Mouse (Mus musculus): ENCODE results near the gene Adarb1. TPM values are rescaled to one million over a fixed set of nuclear protein-coding genes. Genes with fewer than 3 reads are reported as not detected.

Gene Adarb1
- polyA plus RNA-seq, 1 experiment from 2014 or later, result 19.8 TPM

DNA sequence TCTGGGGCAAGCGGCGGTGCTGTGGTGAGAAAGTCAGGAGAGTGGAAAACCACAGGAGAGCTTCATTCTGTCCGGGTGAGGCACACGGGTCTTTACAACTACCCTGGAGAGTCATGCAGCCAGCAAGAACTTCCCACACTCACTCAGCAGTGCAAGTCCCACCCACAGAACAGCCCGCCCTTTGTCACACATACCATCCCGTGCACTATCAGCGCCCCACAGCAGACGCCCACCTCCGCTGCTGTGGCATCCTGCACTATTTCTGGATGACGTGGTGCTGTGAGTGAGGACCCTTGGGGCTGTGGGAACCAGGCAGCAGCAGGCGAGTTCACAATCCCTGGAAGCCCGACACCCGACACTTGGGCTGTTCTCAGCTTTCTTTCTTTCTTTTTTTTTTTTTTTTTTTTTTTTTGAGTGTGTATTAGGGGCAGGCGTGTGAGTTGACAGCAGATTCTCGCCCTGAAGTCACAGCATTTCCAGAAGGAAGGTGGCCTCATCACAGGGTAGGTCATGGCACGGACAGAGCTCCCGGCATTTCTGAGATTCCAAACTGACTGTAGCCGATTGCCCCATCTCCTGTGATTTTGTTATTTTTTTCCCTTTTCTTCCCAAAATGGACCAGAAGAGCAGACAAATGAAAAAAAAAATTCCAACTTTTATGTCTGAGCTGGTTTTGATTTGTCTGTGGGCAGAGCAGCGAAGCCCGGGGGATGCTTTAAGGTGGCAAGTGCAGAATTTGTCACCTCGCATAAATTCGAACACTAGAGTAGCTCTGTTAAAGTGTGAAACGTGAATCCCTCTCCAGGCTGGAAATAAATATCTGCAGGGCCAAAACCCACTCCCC is 31.5 kb upstream of the Adarb1 start:
- peaks cover 5% of the 10 kb centered on the region for H3K4me1 ChIP-seq
- 49% methylated on average over 23 of the region's 23 CpGs for WGBS
- no peaks in the 10 kb centered on the region for H3K27me3 ChIP-seq (replicated peaks)
- no peaks in the 10 kb centered on the region for H3K36me3 ChIP-seq
- ATAC-seq (ENCODE audit: low FRiP score), result no peak
- no peak overlapping the region for H3K4me3 ChIP-seq (replicated peaks)
- no peak overlapping the region for H3K9ac ChIP-seq (replicated peaks)
- no peak overlapping the region for H3K27ac ChIP-seq (replicated peaks)
- no peaks in the 10 kb centered on the region for H3K9me3 ChIP-seq (replicated peaks)
- H3K4me2 ChIP-seq, result peak overlapping the region; percentile 45

DNA sequence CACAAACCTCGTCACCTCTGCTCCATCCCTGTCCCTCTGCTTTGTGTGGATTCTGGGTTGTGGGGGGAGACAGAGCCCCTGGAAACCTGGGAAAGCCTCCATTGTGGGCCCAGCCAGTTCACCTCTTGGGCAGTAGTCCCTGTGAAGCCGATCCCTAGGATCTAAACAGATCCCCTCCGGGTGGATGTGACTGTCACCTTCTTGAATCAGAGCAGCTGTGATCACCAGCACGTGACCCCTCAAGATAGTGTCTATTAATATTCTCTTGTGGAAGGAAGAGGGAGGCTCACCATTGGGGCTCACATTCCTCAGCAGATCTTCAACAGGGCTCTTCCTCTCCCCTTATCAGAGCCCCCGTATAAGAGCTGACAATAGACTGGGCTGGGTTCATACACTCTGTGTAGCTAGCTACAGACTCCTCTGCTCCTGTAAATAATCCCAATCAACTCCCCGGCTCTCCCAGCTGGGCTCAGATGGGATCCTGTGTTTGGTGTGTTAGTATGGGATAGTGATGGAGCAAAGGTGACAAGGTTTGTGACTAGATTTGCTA is 30.7 kb upstream of the Adarb1 start:
- ATAC-seq (ENCODE audit: low FRiP score), result no peak
- H3K36me3 ChIP-seq, result no peaks in the 10 kb centered on the region
- no peak overlapping the region for H3K4me3 ChIP-seq (replicated peaks)
- WGBS, result 81% methylated on average over 6 of the region's 6 CpGs
- H3K4me2 ChIP-seq, result peak overlapping the region; percentile 45; the same call in 1 of the 2 replicates
- H3K27ac ChIP-seq (replicated peaks), result no peak overlapping the region
- H3K9ac ChIP-seq (replicated peaks), result no peak overlapping the region
- no peaks in the 10 kb centered on the region for H3K9me3 ChIP-seq (replicated peaks)
- peaks cover 5% of the 10 kb centered on the region for H3K4me1 ChIP-seq
- H3K27me3 ChIP-seq (replicated peaks), result no peaks in the 10 kb centered on the region

DNA sequence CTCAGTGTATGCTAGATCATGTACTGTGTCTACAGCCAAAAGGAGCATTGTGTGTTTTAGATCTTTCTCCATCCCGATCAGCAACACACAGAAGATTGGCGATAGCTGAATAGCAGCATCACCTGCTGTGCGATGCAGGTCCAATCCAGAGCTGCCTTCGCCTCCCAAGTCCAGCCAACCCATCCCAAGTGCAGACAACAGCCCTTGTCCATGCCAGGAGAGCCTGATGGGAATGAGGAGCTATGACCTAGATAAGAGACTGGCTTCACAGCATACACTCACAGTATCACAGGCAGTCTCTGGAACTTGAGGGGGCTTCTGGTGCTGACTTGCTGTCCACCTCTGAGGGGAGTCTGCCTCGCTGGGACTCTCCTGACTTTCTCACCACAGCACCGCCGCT is 30.1 kb upstream of the Adarb1 start:
- no peaks in the 10 kb centered on the region for H3K36me3 ChIP-seq
- WGBS, result 85% methylated on average over 7 of the region's 7 CpGs
- no peak overlapping the region for H3K9ac ChIP-seq (replicated peaks)
- no peak for ATAC-seq (ENCODE audit: low FRiP score)
- no peak overlapping the region for H3K4me3 ChIP-seq (replicated peaks)
- H3K27ac ChIP-seq (replicated peaks), result no peak overlapping the region
- H3K4me1 ChIP-seq, result peaks cover 5% of the 10 kb centered on the region
- no peak overlapping the region for H3K4me2 ChIP-seq
- H3K27me3 ChIP-seq (replicated peaks), result no peaks in the 10 kb centered on the region
- no peaks in the 10 kb centered on the region for H3K9me3 ChIP-seq (replicated peaks)

DNA sequence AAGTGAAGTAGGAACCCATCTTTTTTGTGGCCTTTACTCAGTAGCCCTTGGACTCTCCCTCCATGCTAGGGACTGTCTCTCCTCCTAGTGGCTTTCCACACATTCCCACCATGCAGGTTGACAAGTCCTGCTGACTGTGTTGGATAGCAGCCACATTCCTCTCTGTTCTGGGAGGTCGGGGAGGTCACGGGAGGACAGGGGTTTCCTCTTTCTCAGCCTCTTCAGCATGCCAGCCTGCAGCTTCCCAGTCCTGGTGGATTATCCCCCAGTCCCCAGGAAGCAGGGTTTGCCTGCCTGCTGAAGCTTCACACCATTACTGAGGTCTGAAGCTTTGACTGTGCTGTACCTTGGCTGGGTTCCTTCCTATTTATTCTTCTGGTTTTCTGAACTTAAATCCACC is 29.7 kb upstream of the Adarb1 start:
- 33% methylated on average over 2 of the region's 2 CpGs for WGBS
- Histone ChIP-seq H3K4me3 (replicated peaks) (no peak overlapping the region), H3K9ac (replicated peaks) (no peak overlapping the region), H3K27ac (replicated peaks) (no peak overlapping the region), H3K36me3 (no peaks in the 10 kb centered on the region), H3K4me1 (peaks cover 5% of the 10 kb centered on the region), H3K4me2 (no peak overlapping the region), H3K9me3 (replicated peaks) (no peaks in the 10 kb centered on the region), H3K27me3 (replicated peaks) (no peaks in the 10 kb centered on the region)
- ATAC-seq (ENCODE audit: low FRiP score), result no peak

DNA sequence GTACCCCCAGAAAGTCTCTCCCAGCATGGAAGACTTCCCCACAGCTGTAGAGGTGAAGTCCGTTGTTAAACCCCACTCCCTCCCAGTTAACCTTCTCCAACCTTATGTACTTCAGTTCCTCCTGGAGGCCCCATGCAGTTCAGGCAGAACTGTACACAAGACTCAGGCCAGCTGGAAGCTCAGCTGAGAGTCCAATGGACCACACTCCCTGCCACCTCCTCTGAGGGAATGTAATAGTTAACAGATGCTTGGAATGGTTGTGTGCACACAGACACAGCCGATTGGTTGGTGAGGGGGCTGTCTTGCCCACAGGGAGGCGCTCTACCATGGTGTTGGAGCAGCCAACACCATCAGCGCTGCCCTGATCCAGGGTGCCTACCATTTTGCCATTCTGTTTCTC is 24.2 kb upstream of the Adarb1 start:
- no peak overlapping the region for H3K4me2 ChIP-seq
- ATAC-seq (ENCODE audit: low FRiP score), result no peak
- no peak overlapping the region for H3K4me3 ChIP-seq (replicated peaks)
- no peaks in the 10 kb centered on the region for H3K4me1 ChIP-seq
- H3K36me3 ChIP-seq, result no peaks in the 10 kb centered on the region
- no peaks in the 10 kb centered on the region for H3K9me3 ChIP-seq (replicated peaks)
- H3K27ac ChIP-seq (replicated peaks), result no peak overlapping the region
- 85% methylated on average over 4 of the region's 4 CpGs for WGBS
- H3K9ac ChIP-seq (replicated peaks), result no peak overlapping the region
- no peaks in the 10 kb centered on the region for H3K27me3 ChIP-seq (replicated peaks)

DNA sequence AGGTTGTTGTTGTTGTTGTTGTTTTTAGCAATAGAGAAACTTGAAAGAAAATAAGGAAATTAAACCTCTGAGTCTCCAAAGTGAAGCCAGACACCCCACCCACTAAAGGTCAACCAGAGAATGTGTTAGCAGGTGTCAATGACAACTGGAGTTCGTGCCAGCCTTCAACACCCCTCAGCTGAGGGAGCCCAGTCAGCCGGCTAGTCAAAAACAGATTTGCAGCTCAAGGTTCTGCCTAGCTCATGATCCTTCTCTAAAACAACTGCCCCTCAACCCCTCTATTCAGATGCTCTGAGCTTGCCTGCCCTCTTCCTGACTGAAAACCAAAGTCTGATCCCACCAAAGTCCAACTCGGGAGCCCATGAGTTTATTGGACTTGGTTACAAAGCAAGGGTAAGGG is 23.7 kb upstream of the Adarb1 start:
- no peak overlapping the region for H3K4me2 ChIP-seq
- no peaks in the 10 kb centered on the region for H3K36me3 ChIP-seq
- no peak overlapping the region for H3K27ac ChIP-seq (replicated peaks)
- H3K9me3 ChIP-seq (replicated peaks), result no peaks in the 10 kb centered on the region
- ATAC-seq (ENCODE audit: low FRiP score), result no peak
- no peak overlapping the region for H3K9ac ChIP-seq (replicated peaks)
- H3K4me1 ChIP-seq, result no peaks in the 10 kb centered on the region
- H3K4me3 ChIP-seq (replicated peaks), result no peak overlapping the region
- no peaks in the 10 kb centered on the region for H3K27me3 ChIP-seq (replicated peaks)
- WGBS, result 88% methylated on average over 3 of the region's 3 CpGs

DNA sequence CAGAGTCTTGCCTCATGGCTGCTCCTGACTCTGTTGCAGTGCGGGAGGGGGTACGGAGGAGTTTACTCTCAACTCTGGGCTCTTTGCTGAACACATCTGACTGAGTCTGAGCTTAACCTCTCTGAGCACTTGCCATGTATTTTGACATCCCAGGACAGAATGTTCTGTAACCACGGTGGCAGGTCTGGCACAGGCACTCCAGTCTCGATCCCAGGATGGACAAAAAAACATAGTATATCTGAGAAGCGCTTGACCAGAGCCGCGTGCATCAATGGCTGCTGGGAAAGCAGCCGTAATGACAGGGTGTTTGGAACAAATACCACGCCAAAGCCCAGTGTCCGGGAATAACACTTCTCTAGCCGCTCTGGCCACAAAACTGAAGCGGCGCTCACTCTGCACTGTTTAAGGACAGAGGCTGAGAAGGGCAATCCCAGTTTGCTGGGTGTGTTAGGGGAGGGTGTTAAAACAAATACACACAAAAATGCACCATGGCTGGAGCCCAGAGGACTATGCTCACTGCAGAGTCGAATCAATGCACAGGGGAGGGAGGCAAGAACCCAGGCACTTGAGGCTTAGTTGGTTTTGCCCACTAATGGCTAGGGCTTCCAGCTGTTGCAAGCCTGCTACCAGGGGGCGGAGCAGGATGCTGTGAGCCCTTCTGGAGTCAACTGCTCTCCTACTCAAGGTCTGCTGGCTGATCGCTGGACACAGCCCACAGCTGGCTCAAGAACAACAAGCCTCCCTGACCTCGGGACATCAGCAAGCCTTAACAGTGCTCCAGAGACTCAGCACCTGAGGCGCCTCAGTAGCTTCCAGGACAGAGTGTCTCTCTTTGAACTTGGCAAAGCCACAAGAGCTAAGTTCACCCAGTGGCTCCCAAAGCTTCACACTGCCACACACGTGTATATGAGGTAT is 23.0 kb upstream of the Adarb1 start:
- WGBS, result 62% methylated on average over 19 of the region's 19 CpGs
- H3K36me3 ChIP-seq, result no peaks in the 10 kb centered on the region
- H3K9me3 ChIP-seq (replicated peaks), result no peaks in the 10 kb centered on the region
- H3K27ac ChIP-seq (replicated peaks), result no peak overlapping the region
- H3K27me3 ChIP-seq (replicated peaks), result no peaks in the 10 kb centered on the region
- no peaks in the 10 kb centered on the region for H3K4me1 ChIP-seq
- no peak for ATAC-seq (ENCODE audit: low FRiP score)
- H3K4me2 ChIP-seq, result no peak overlapping the region
- H3K4me3 ChIP-seq (replicated peaks), result no peak overlapping the region
- H3K9ac ChIP-seq (replicated peaks), result no peak overlapping the region

DNA sequence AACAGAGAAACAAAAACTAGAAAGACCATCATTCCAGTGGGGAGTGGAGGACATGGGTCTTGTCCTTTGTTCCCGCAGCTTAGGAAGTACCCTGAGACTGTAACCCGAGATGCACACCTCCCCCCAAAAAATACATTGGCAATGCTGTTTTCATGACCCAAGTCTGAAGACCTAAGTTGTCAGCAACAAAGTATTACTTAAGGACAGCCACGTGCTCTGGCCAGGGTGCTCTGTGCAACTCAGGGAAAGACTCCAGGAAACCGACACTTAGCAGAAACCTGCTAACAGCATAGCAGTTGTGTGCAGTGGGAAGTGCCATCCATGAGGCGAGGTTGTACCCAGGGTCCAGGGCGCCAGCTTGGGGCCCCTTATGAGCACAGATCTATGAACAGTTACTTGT is 22.2 kb upstream of the Adarb1 start:
- Histone ChIP-seq H3K9ac (replicated peaks) (no peak overlapping the region), H3K4me1 (no peaks in the 10 kb centered on the region), H3K36me3 (no peaks in the 10 kb centered on the region), H3K4me2 (no peak overlapping the region), H3K9me3 (replicated peaks) (no peaks in the 10 kb centered on the region), H3K27ac (replicated peaks) (no peak overlapping the region), H3K27me3 (replicated peaks) (no peaks in the 10 kb centered on the region), H3K4me3 (replicated peaks) (no peak overlapping the region)
- no peak for ATAC-seq (ENCODE audit: low FRiP score)
- WGBS, result 61% methylated on average over 6 of the region's 6 CpGs

DNA sequence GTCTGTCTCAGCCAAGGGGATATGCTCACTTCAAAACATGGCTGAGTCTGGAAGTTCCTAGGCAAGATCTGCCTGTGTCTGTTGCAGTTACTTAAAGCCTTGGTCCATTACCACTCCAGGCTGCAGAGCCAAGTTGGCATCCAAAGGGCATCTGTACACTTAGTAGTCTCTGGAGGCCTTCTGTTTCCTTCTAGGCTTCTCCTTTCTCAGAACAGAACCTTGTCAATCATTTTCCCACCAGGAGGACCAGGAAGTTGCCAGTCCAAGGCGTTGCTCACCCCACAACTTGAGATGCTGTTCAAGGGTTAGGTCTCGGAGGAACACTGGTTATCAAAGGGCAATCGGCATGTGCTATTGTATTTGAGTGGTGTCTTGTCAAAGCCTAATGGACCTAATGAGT is 21.0 kb upstream of the Adarb1 start:
- H3K9me3 ChIP-seq (replicated peaks), result no peaks in the 10 kb centered on the region
- H3K4me2 ChIP-seq, result no peak overlapping the region
- WGBS, result 37% methylated on average over 3 of the region's 3 CpGs
- H3K9ac ChIP-seq (replicated peaks), result no peak overlapping the region
- no peaks in the 10 kb centered on the region for H3K36me3 ChIP-seq
- no peak overlapping the region for H3K27ac ChIP-seq (replicated peaks)
- no peaks in the 10 kb centered on the region for H3K27me3 ChIP-seq (replicated peaks)
- ATAC-seq (ENCODE audit: low FRiP score), result no peak
- H3K4me1 ChIP-seq, result peaks cover 9% of the 10 kb centered on the region; the same call in 1 of the 2 replicates
- no peak overlapping the region for H3K4me3 ChIP-seq (replicated peaks)

DNA sequence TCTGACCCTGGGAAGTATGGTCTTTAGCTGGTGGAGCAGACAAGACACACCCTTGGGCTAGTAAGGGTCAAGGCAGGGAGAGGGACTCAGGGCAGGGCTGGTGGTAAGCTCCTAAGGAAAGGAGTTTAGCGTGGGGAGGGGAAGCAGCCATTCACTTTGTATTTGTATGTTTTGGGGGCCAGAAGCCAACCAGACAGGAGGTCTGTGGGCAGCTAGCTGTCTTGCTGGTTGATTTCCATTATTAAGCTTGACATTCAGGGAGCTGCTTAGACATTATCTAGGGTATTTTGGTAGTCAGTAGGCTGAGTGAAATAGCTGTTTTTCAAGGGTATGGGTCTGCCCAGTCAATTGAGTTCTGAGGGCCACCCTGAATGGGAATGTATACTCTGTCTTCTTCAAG is 20.0 kb upstream of the Adarb1 start:
- Histone ChIP-seq H3K27ac (replicated peaks) (no peak overlapping the region), H3K4me1 (peaks cover 9% of the 10 kb centered on the region; the same call in 1 of the 2 replicates), H3K9ac (replicated peaks) (no peak overlapping the region), H3K4me3 (replicated peaks) (no peak overlapping the region), H3K4me2 (no peak overlapping the region), H3K9me3 (replicated peaks) (no peaks in the 10 kb centered on the region), H3K36me3 (no peaks in the 10 kb centered on the region), H3K27me3 (replicated peaks) (no peaks in the 10 kb centered on the region)
- ATAC-seq (ENCODE audit: low FRiP score), result no peak
- WGBS, result 63% methylated on average over 1 of the region's 1 CpGs

DNA sequence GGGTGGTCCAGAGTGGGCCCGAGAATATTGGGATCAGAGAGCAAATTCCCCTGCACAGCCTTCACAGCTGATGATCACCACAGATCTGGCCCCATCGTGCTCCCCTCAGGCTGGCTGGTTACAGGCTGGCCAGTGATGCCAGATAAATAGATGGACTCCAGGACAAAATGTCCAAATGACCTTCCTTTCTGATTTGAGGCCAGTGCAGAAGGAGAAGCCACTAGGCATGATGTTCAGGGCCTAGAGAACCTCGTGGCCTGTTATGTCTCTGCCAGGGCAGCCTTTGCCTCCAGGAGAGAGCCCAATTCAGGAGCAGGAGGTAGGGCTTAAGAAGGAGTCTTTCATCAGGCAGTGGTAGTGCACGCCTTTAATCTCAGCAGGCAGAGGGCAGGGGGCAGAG is 17.3 kb upstream of the Adarb1 start:
- Histone ChIP-seq H3K4me2 (no peak overlapping the region), H3K4me1 (peaks cover 9% of the 10 kb centered on the region; the same call in 1 of the 2 replicates), H3K9me3 (replicated peaks) (no peaks in the 10 kb centered on the region), H3K9ac (replicated peaks) (no peak overlapping the region), H3K27ac (replicated peaks) (no peak overlapping the region), H3K36me3 (no peaks in the 10 kb centered on the region), H3K27me3 (replicated peaks) (no peaks in the 10 kb centered on the region), H3K4me3 (replicated peaks) (no peak overlapping the region)
- WGBS, result 72% methylated on average over 4 of the region's 4 CpGs
- ATAC-seq (ENCODE audit: low FRiP score), result no peak
